Mouse (Mus musculus) lung, postnatal 0 days (tissue): ENCODE measurements around the gene 4931428L18Rik. TPM values are rescaled to one million over a fixed set of nuclear protein-coding genes. Genes with fewer than 3 reads are reported as not detected.

Source experiments
- ATAC-seq: fragments of 200-750 bp; cut with Nextera tagmentation; 2 replicates; pipeline ENCODE4 v1.8.0; 2017; ENCODE audit warnings: moderate library complexity
- DNase-seq: peaks from one replicate; pipeline ENCODE4 v3.0.0-alpha.2; 2016; ENCODE audit warnings: low spot score
- H3K27ac ChIP-seq: fragments of 300-500 bp; sonication (generic); 2 replicates; pipeline ENCODE4 v1.5.1; 2014; ENCODE audit warnings: antibody characterized with exemption, mild to moderate bottlenecking, low read length, mixed read lengths
- H3K27me3 ChIP-seq: fragments of 300-500 bp; sonication (generic); replicated peaks from 2 replicates; pipeline ENCODE4 v1.6.1; 2014; ENCODE audit warnings: low read length, mixed read lengths; ENCODE audit not compliant: insufficient read depth
- H3K36me3 ChIP-seq: fragments of 300-500 bp; sonication (generic); 2 replicates; pipeline ENCODE4 v1.6.1; 2014; ENCODE audit warnings: low read length, mixed read lengths; ENCODE audit not compliant: insufficient read depth
- H3K4me1 ChIP-seq: fragments of 300-500 bp; sonication (generic); 2 replicates; pipeline ENCODE4 v1.6.1; 2014; ENCODE audit warnings: antibody characterized with exemption, low read depth, low read length, mixed read lengths; ENCODE audit not compliant: insufficient read depth
- H3K4me2 ChIP-seq: fragments of 300-500 bp; sonication (generic); replicated peaks from 2 replicates; pipeline ENCODE4 v1.6.1; 2014; ENCODE audit warnings: low read depth, mild to moderate bottlenecking, low read length, moderate library complexity, mixed read lengths
- H3K4me3 ChIP-seq: fragments of 300-500 bp; sonication (generic); 2 replicates; pipeline ENCODE4 v1.5.1; 2014; ENCODE audit warnings: low read depth, low read length
- H3K9ac ChIP-seq: fragments of 300-500 bp; sonication (generic); replicated peaks from 2 replicates; pipeline ENCODE4 v1.6.1; 2014; ENCODE audit warnings: low read depth, mild to moderate bottlenecking
- H3K9me3 ChIP-seq: fragments of 300-500 bp; sonication (generic); 2 replicates; pipeline ENCODE4 v1.6.1; 2016; ENCODE audit warnings: low read length, mixed read lengths
- CTCF ChIP-seq: IDR thresholded peaks from 2 replicates; pipeline ENCODE4 v1.5.1; 2016; ENCODE audit warnings: antibody characterized with exemption, mild to moderate bottlenecking
- EP300 ChIP-seq: IDR thresholded peaks from 2 replicates; pipeline ENCODE4 v1.6.1; 2016; ENCODE audit warnings: antibody characterized with exemption, mild to moderate bottlenecking, control low read depth
- WGBS: fragments of 180-500 bp; shearing (Covaris S2); extraction: QIAGEN DNeasy Blood & Tissue Kit; methylation state at CpG from one replicate; pipeline ENCODE4 v1.1.7; 2014; 5-methylcytosine and 5-hydroxymethylcytosine counted together
- polyA plus RNA-seq: library from polyadenylated mRNA; unstranded; fragments of >200 nt; fragmentation: Nextera tagmentation; extraction: Ambion mirVana; gene quantifications from 2 replicates; pipeline ENCODE4 v1.2.1, GENCODE M21; 2015

The 4931428L18Rik gene
- polyA plus RNA-seq, 1 experiment from 2014 or later = 0.43 TPM

GRCm38 (mm10) chr1:31205770-31206169 lies 16.7 kb downstream of the 4931428L18Rik start:
- Histone ChIP-seq H3K4me1 (no peaks in the 10 kb centered on the region), H3K9me3 (no peaks in the 10 kb centered on the region), H3K4me2 (no peak overlapping the region), H3K9ac (no peak overlapping the region), H3K4me3 (no peak overlapping the region), H3K27me3 (no peaks in the 10 kb centered on the region), H3K27ac (no peak overlapping the region), H3K36me3 (no peaks in the 10 kb centered on the region)
- TF ChIP-seq CTCF = no peak
- no peak for DNase-seq
- ATAC-seq = no peak
- 64% methylated on average over 3 of the region's 3 CpGs for WGBS

GRCm38 (mm10) chr1:31205346-31205745 lies 17.1 kb downstream of the 4931428L18Rik start:
- no peak overlapping the region for H3K27ac ChIP-seq
- H3K4me1 ChIP-seq = no peaks in the 10 kb centered on the region
- no peak overlapping the region for H3K4me3 ChIP-seq
- H3K9me3 ChIP-seq = no peaks in the 10 kb centered on the region
- TF ChIP-seq EP300 = no peak
- no peak for TF ChIP-seq CTCF
- no peak for ATAC-seq
- H3K9ac ChIP-seq = no peak overlapping the region
- no peaks in the 10 kb centered on the region for H3K36me3 ChIP-seq
- H3K4me2 ChIP-seq = no peak overlapping the region
- WGBS = 62% methylated on average over 7 of the region's 7 CpGs
- no peak for DNase-seq
- H3K27me3 ChIP-seq = no peaks in the 10 kb centered on the region

- no peak overlapping the region for H3K9ac ChIP-seq
- no peaks in the 10 kb centered on the region for H3K4me1 ChIP-seq
- no peak overlapping the region for H3K4me3 ChIP-seq
- H3K9me3 ChIP-seq = no peaks in the 10 kb centered on the region
- no peak overlapping the region for H3K27ac ChIP-seq
- no peaks in the 10 kb centered on the region for H3K36me3 ChIP-seq
- no peaks in the 10 kb centered on the region for H3K27me3 ChIP-seq
- 74% methylated on average over 10 of the region's 10 CpGs for WGBS
- ATAC-seq = no peak
- no peak overlapping the region for H3K4me2 ChIP-seq
- TF ChIP-seq CTCF (no peak), EP300 (no peak)
- DNase-seq = no peak
Observed at GRCm38 (mm10) chr1:31203771-31204170, 18.7 kb downstream of the 4931428L18Rik start.

- Histone ChIP-seq H3K9ac (no peak overlapping the region), H3K4me1 (no peaks in the 10 kb centered on the region), H3K4me2 (no peak overlapping the region), H3K9me3 (no peaks in the 10 kb centered on the region), H3K27ac (no peak overlapping the region), H3K36me3 (no peaks in the 10 kb centered on the region), H3K4me3 (no peak overlapping the region), H3K27me3 (no peaks in the 10 kb centered on the region)
- no peak for DNase-seq
- WGBS = 91% methylated on average over 3 of the region's 3 CpGs
- no peak for TF ChIP-seq EP300
- TF ChIP-seq CTCF = no peak
- no peak for ATAC-seq
Observed at GRCm38 (mm10) chr1:31196959-31197358, 25.5 kb downstream of the 4931428L18Rik start.

DNA sequence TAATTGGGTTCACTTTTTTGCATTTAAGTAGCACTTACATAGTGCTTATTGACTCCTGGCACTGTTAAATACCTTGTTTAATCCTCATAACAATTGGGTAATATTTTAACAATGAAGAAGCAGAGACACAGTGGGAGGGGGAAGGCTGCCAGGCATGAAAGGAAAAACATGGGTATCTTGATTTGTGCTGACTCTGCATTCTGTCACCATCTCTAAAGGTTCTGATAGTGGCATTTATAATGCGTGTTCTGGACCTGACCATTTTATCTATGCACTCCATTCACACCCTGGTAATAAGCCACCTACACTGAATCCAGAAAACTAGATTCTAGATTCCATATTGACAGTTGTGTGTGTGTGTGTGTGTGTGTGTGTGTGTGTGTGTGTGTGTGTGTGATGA lies 26.9 kb downstream of the 4931428L18Rik start:
- H3K4me2 ChIP-seq = no peak overlapping the region
- WGBS = 69% methylated on average over 1 of the region's 1 CpGs
- H3K9ac ChIP-seq = no peak overlapping the region
- no peaks in the 10 kb centered on the region for H3K9me3 ChIP-seq
- no peaks in the 10 kb centered on the region for H3K36me3 ChIP-seq
- DNase-seq (no peak), ATAC-seq (no peak)
- no peak overlapping the region for H3K4me3 ChIP-seq
- no peaks in the 10 kb centered on the region for H3K4me1 ChIP-seq
- no peak for TF ChIP-seq CTCF
- no peaks in the 10 kb centered on the region for H3K27me3 ChIP-seq
- H3K27ac ChIP-seq = no peak overlapping the region

- ATAC-seq = no peak
- H3K9me3 ChIP-seq = no peaks in the 10 kb centered on the region
- TF ChIP-seq EP300 = no peak
- no peak for TF ChIP-seq CTCF
- WGBS = 73% methylated on average over 10 of the region's 10 CpGs
- H3K36me3 ChIP-seq = no peaks in the 10 kb centered on the region
- no peak overlapping the region for H3K4me2 ChIP-seq
- DNase-seq = no peak
- H3K27ac ChIP-seq = no peak overlapping the region
- H3K27me3 ChIP-seq = no peaks in the 10 kb centered on the region
- no peaks in the 10 kb centered on the region for H3K4me1 ChIP-seq
- no peak overlapping the region for H3K4me3 ChIP-seq
- no peak overlapping the region for H3K9ac ChIP-seq
Observed at GRCm38 (mm10) chr1:31190237-31190866, 32.1 kb downstream of the 4931428L18Rik start.

DNA sequence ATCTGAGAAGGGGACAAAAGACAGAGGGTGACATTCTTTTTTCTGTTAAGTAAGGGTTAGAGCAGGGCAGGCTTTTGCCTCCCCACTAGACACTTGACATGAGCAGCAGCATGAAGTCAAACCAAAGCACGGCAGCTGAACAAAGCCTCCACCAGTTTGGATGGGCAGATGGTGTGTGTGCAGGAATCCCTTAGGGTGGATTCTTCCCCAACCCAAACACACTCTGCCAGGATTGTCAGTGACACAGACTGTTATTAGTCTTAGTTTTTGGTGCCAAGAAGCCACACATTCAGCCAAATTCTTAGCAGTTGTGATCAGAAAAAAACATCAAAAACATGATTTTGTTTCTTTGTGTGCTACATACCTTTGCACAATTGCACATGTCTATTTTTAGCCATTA lies 44.2 kb downstream of the 4931428L18Rik start:
- Histone ChIP-seq H3K27me3 (no peaks in the 10 kb centered on the region), H3K4me2 (no peak overlapping the region), H3K36me3 (no peaks in the 10 kb centered on the region), H3K4me3 (no peak overlapping the region), H3K27ac (no peak overlapping the region), H3K4me1 (no peaks in the 10 kb centered on the region), H3K9ac (no peak overlapping the region), H3K9me3 (no peaks in the 10 kb centered on the region)
- no peak for ATAC-seq
- 39% methylated on average over 1 of the region's 1 CpGs for WGBS
- TF ChIP-seq EP300 = no peak
- TF ChIP-seq CTCF = no peak
- no peak for DNase-seq
